Mouse (Mus musculus) erythroblast, embryonic 14.5 days (primary cell): ENCODE measurements around the gene Col5a1.

ENCODE experiments used
- GATA1 ChIP-seq: IDR thresholded peaks from 2 replicates; pipeline ENCODE4 v1.6.1; 2012; ENCODE audit warnings: low read length, inconsistent platforms, mixed read lengths
- TAL1 ChIP-seq: IDR thresholded peaks from 3 replicates; pipeline ENCODE4 v1.6.1; 2012; ENCODE audit warnings: low read length, inconsistent platforms, mixed read lengths

- TF ChIP-seq TAL1 (no peak), GATA1 (no peak)
These were observed 153.6 kb downstream of the Col5a1 start for GRCm38 (mm10) chr2:28039647-28040325.
